Comparison of ENCODE assay signal across 13 mouse cellular contexts in genomic region chr14:83008549-83008948, GRCm38 (mm10).
"Had no signal": no experiment of that assay in that cellular context is flagged by ENCODE, and none has a peak within 500 bp of the region (broad histone marks: within the 10 kb centered on the region; RNA-seq: fewer than 3 reads in every experiment).

No protein-coding gene starts in this region.

- H3K27me3 ChIP-seq: limb, embryonic 15.5 days; liver, embryonic 12.5 days; neural tube, embryonic 13.5 days; stomach, embryonic 15.5 days had no signal

- H3K4me1 ChIP-seq: limb, embryonic 15.5 days; liver, embryonic 12.5 days; neural tube, embryonic 13.5 days; stomach, embryonic 15.5 days had no signal

- ATAC-seq: liver, embryonic 12.5 days; midbrain, embryonic 16.5 days had no signal

- H3K4me2 ChIP-seq: limb, embryonic 15.5 days; liver, embryonic 12.5 days; neural tube, embryonic 13.5 days; stomach, embryonic 15.5 days had no signal

- DNase-seq: kidney, postnatal 25 days; layer of hippocampus, adult 9-11 months; layer of hippocampus, postnatal 36 days; retina, postnatal 1 day; right cerebral cortex, postnatal 4 days; spleen, adult 18-20 months; thymus, adult 2 months; thymus, postnatal 25 days had no signal

- H3K9me3 ChIP-seq: limb, embryonic 15.5 days; liver, embryonic 12.5 days; neural tube, embryonic 13.5 days; stomach, embryonic 15.5 days had no signal

- H3K36me3 ChIP-seq: limb, embryonic 15.5 days; liver, embryonic 12.5 days; neural tube, embryonic 13.5 days; stomach, embryonic 15.5 days had no signal

- H3K9ac ChIP-seq: limb, embryonic 15.5 days; liver, embryonic 12.5 days; neural tube, embryonic 13.5 days; stomach, embryonic 15.5 days had no signal

- H3K27ac ChIP-seq: limb, embryonic 15.5 days; liver, embryonic 12.5 days; neural tube, embryonic 13.5 days; stomach, embryonic 15.5 days had no signal

- H3K4me3 ChIP-seq: limb, embryonic 15.5 days; liver, embryonic 12.5 days; neural tube, embryonic 13.5 days; stomach, embryonic 15.5 days had no signal
